Mouse (Mus musculus): ENCODE data around the gene Tmcc3. TPM values are rescaled to one million over a fixed set of nuclear protein-coding genes. Genes with fewer than 3 reads are reported as not detected.

Gene Tmcc3
- polyA plus RNA-seq, 1 experiment from 2014 or later, result 42.9 TPM

GRCm38 (mm10) chr10:94408356-94409146 lies 96.8 kb downstream of the Tmcc3 start:
- 29% methylated on average over 22 of the region's 22 CpGs for WGBS (ENCODE audit: missing documents)
- H3K27ac ChIP-seq, result no peak overlapping the region
- H3K79me2 ChIP-seq (ENCODE audit: inconsistent target), result no peaks in the 10 kb centered on the region; the same call in 1 of the 2 replicates
- peak overlapping the region; percentile 9; the same call in 1 of the 2 replicates for H3K4me3 ChIP-seq (ENCODE audit: inconsistent target)
- H3K36me3 ChIP-seq (ENCODE audit: inconsistent target), result peaks cover 19% of the 10 kb centered on the region; the same call in 1 of the 2 replicates

- Histone ChIP-seq H3K36me3 (ENCODE audit: inconsistent target) (peaks cover 17% of the 10 kb centered on the region; the same call in 1 of the 2 replicates), H3K27ac (no peak overlapping the region)
These were observed 97.9 kb downstream of the Tmcc3 start for GRCm38 (mm10) chr10:94409661-94410060.

GRCm38 (mm10) chr10:94411594-94411993 lies 99.8 kb downstream of the Tmcc3 start:
- Histone ChIP-seq H3K27ac (no peak overlapping the region), H3K36me3 (ENCODE audit: inconsistent target) (peaks cover 23% of the 10 kb centered on the region; the same call in 1 of the 2 replicates), H3K4me3 (ENCODE audit: inconsistent target) (no peak overlapping the region), H3K79me2 (ENCODE audit: inconsistent target) (no peaks in the 10 kb centered on the region; the same call in 1 of the 2 replicates)
- WGBS (ENCODE audit: missing documents), result 95% methylated on average over 9 of the region's 9 CpGs

More at GRCm38 (mm10) chr10:94409661-94410060, 97.9 kb downstream of the Tmcc3 start:
- no peak overlapping the region for H3K4me3 ChIP-seq (ENCODE audit: inconsistent target)
- WGBS (ENCODE audit: missing documents), result 80% methylated on average over 6 of the region's 6 CpGs
- no peaks in the 10 kb centered on the region; the same call in 1 of the 2 replicates for H3K79me2 ChIP-seq (ENCODE audit: inconsistent target)

- 90% methylated on average over 8 of the region's 8 CpGs for WGBS (ENCODE audit: missing documents)
- Histone ChIP-seq H3K27ac (no peak overlapping the region), H3K79me2 (ENCODE audit: inconsistent target) (no peaks in the 10 kb centered on the region; the same call in 1 of the 2 replicates), H3K36me3 (ENCODE audit: inconsistent target) (peaks cover 21% of the 10 kb centered on the region), H3K4me3 (ENCODE audit: inconsistent target) (no peak overlapping the region)
These were observed 102.3 kb downstream of the Tmcc3 start for GRCm38 (mm10) chr10:94413770-94414651.

DNA sequence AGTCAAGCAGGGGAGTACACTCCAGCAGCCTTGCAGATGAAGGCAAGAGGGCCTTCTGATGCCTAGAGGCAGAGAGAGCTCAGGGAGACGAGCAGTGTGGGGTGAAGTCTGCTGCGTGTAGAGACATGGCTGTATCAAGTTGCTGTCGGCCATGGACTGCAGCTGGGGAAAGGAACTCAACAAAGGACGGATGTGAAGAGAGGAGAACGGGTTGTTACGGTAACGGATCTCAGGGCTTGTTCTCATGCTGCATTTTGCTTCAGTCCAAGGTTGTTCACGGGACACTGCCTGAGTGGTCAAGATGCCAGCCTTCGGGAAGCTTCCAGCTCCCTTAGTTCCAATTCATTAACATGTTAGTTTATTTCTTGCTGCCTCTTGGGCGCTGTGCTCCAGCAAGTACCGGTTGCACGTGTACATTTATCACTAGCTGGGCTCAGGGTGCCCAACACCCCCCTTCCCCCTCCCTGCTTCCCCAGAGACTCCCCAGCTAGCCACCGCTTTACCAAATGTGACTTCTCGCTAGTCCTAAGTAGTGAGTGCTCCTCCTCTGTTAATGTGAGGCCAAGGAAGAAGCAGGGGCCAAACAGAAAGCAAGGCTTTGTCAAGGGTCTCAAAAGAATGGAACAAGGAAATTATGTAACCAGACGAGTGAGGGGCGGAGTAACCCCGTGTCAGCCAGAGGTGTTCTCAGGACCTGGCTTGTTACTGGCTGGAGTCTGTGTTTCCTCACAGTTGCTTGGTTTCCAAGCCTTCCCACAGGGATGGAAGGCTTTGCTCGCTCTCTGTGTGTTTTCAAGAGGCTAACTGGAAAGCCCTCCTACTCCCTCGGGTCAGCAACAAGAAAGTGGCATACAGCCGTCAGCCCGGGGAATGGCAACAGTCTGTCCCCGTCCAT lies 104.4 kb downstream of the Tmcc3 start:
- H3K79me2 ChIP-seq (ENCODE audit: inconsistent target), result no peaks in the 10 kb centered on the region; the same call in 1 of the 2 replicates
- 58% methylated on average over 21 of the region's 22 CpGs for WGBS (ENCODE audit: missing documents)

GRCm38 (mm10) chr10:94417643-94418042 lies 105.9 kb downstream of the Tmcc3 start:
- Histone ChIP-seq H3K36me3 (ENCODE audit: inconsistent target) (peaks cover 33% of the 10 kb centered on the region), H3K27ac (no peak overlapping the region), H3K4me3 (ENCODE audit: inconsistent target) (no peak overlapping the region), H3K79me2 (ENCODE audit: inconsistent target) (no peaks in the 10 kb centered on the region; the same call in 1 of the 2 replicates)
- 0% methylated on average over 4 of the region's 4 CpGs for WGBS (ENCODE audit: missing documents)

More for the DNA sequence above, 104.4 kb downstream of the Tmcc3 start:
- Histone ChIP-seq H3K27ac (no peak overlapping the region), H3K36me3 (ENCODE audit: inconsistent target) (peaks cover 21% of the 10 kb centered on the region), H3K4me3 (ENCODE audit: inconsistent target) (no peak overlapping the region)

GRCm38 (mm10) chr10:94426000-94426920 lies 114.5 kb downstream of the Tmcc3 start:
- Histone ChIP-seq H3K4me3 (ENCODE audit: inconsistent target) (no peak overlapping the region; the same call in 1 of the 2 replicates), H3K27ac (no peak overlapping the region), H3K36me3 (ENCODE audit: inconsistent target) (peaks cover 64% of the 10 kb centered on the region), H3K79me2 (ENCODE audit: inconsistent target) (no peaks in the 10 kb centered on the region)
- 36% methylated on average over 11 of the region's 12 CpGs for WGBS (ENCODE audit: missing documents)

DNA sequence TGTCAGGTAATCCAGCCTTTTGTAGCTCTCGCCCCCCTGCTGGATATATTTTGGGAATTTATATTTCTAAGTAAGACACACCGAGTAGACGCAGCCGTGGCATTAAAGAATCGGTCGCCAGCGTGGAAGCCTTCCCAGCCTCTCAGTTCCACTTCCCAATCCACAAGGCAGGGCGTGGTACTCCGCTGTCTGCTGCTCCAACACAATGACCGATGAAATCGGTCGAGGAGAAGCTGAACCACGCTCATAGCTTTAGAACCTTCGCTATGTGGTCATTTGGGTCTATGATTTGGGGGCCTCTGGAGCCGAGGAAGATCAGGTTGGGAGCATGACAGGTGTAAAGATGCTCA lies 115.1 kb downstream of the Tmcc3 start:
- Histone ChIP-seq H3K27ac (no peak overlapping the region), H3K79me2 (ENCODE audit: inconsistent target) (no peaks in the 10 kb centered on the region), H3K36me3 (ENCODE audit: inconsistent target) (peaks cover 65% of the 10 kb centered on the region), H3K4me3 (ENCODE audit: inconsistent target) (no peak overlapping the region)
- WGBS (ENCODE audit: missing documents), result 74% methylated on average over 15 of the region's 15 CpGs

DNA sequence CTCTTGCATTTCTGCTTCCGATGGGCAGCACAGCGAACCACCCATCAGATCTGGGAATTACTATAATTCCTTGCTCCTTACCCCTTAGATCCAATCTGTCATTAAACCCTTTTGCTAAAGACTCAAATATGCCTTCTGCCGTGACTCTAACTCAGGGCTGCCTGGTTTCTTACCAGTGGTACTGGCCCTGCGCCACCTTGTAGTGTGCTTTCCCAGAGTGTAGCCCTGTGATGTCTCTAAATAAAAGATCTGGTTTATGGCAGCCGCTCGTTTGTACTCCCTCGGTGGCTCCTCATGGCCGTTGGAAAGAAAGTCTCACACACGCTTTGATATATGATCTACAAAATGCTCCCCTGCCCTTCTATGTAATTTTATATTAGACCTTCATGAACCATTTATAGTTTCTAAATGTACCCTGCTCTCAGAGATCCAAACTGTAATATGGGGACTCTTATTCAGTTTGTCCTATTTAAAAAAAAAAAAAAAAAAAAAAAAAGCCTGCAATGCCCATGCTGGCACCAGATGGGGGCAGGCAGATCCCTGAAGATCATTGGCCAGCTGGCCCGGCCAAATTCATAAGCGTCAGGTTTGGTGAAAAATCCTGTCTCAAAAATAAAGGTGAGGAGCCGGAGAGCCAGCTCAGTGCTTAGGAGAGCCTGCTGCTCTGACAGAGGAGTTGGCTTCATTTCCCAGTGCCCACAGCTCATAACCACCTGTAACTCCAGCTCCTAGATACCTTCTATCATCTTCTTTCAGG lies 116.6 kb downstream of the Tmcc3 start:
- Histone ChIP-seq H3K36me3 (ENCODE audit: inconsistent target) (peaks cover 55% of the 10 kb centered on the region), H3K27ac (no peak overlapping the region), H3K79me2 (ENCODE audit: inconsistent target) (no peaks in the 10 kb centered on the region), H3K4me3 (ENCODE audit: inconsistent target) (no peak overlapping the region)
- WGBS (ENCODE audit: missing documents), result 91% methylated on average over 12 of the region's 12 CpGs

DNA sequence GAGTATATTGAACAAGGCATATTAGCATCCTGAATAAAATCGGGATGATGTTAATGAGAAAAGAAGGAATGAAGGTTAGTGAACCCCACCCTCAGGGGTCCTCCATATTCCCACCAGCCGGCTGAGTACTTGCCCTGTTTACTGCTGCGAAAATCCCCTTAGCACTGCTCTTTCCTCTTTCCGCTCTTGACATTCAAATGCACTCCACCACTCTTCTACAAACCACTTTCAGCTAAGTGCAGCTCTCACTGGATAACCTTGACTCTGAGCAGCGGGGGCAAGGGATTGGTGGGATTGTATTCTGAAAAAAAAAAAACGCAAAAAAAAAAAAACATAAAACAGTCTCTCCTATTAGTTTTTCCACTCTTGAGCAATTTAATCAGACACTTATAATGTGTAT lies 118.8 kb downstream of the Tmcc3 start:
- H3K27ac ChIP-seq, result no peak overlapping the region

DNA sequence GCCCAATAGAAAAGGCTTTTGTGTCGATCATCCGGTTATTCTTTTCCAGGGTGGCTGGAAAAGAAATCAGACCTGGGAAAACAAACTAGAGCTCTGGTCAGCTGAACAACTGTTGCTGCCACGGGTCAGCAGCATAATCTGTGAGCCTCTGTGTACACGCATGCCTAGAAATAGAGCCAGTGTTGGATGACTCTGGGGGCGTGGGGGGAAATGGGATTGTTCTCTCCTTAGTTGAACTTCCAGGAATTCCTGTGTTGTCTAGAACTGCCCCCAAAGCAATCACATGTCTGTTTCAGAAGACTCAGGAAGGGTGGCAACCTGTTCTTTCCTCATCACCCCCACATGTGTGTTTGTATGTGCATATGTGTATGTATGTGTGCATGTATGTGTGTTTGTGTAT lies 121.2 kb downstream of the Tmcc3 start:
- Histone ChIP-seq H3K79me2 (ENCODE audit: inconsistent target) (no peaks in the 10 kb centered on the region), H3K4me3 (ENCODE audit: inconsistent target) (no peak overlapping the region), H3K27ac (no peak overlapping the region), H3K36me3 (ENCODE audit: inconsistent target) (peaks cover 59% of the 10 kb centered on the region)
- WGBS (ENCODE audit: missing documents), result 89% methylated on average over 5 of the region's 5 CpGs

More for the DNA sequence above, 118.8 kb downstream of the Tmcc3 start:
- H3K4me3 ChIP-seq (ENCODE audit: inconsistent target), result no peak overlapping the region
- 95% methylated on average over 6 of the region's 6 CpGs for WGBS (ENCODE audit: missing documents)
- H3K79me2 ChIP-seq (ENCODE audit: inconsistent target), result no peaks in the 10 kb centered on the region
- H3K36me3 ChIP-seq (ENCODE audit: inconsistent target), result peaks cover 58% of the 10 kb centered on the region

GRCm38 (mm10) chr10:94433901-94434300 lies 122.2 kb downstream of the Tmcc3 start:
- no peak overlapping the region for H3K4me3 ChIP-seq (ENCODE audit: inconsistent target)
- H3K79me2 ChIP-seq (ENCODE audit: inconsistent target), result no peaks in the 10 kb centered on the region
- peaks cover 59% of the 10 kb centered on the region for H3K36me3 ChIP-seq (ENCODE audit: inconsistent target)
- 74% methylated on average over 7 of the region's 7 CpGs for WGBS (ENCODE audit: missing documents)
- H3K27ac ChIP-seq, result no peak overlapping the region
